8 mouse cellular contexts compared by ENCODE assay signal in the genomic region with DNA sequence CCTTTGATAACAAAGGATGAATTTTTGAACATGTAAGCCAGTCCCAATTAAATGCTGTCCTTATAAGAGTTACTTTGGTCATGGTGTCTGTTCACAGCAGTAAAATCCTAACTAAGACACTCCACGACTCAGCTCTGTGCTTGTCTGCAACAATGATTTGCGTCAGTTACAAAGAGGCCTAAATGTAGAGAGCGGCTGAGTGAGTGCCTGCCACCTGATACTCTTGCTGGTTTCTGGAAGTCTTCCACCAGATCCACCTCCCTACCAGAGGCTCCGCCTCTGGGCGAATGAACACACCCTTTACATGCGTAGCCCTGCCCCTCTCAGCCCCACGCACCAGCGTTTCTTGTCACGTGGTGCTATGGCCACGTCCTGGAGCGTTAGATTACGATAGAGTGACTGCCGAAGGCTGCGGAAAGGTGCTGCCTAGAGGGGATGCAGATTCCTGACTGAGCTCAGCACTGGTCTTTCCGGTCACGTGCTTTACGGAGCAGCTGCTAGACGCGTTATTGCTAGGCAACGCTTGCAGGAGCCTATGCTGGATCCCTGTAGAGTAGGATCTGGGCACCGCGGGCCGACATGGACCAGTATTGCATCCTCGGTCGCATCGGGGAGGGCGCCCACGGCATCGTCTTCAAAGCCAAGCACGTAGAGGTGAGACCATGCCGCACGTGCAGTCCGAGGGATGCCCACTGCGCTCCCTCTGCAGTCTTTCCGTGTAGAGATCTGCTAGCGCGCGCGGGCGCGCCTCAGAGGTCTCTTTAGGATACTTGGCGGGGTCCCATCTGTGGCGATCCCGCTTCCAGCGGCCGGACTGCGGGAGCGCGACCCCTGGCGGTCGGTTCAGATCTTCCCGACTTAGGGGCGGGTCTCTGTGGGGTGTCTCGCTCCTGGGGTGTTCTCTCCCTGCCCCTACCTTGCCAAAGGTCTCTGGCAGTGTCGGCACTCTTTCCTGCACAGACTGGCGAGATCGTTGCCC. TPM values are rescaled to one million over a fixed set of nuclear protein-coding genes. Genes with fewer than 3 reads are reported as not detected.
DNase-seq lines count a peak whose midpoint lies in the region; ATAC-seq and TF ChIP-seq lines count a peak whose summit lies in the region.

A gene (plus strand): TSS at position 298 of the 979 bp plus-strand sequence.

- in situ Hi-C loops in Patski (cut with MboI; ENCODE audit: low pct_unique_long_range_greater_than_20kb), result loop anchor here (5.0 kb wide), 1 partner anchor 115 kb away; no protein-coding TSS in a partner anchor

- WGBS in hindbrain, embryonic 13.5 days, result under 1% methylated on average over 57 of the region's 57 CpGs

- peak within 1 kb of the TSS; percentile 77 for H3K4me2 ChIP-seq in hindbrain, embryonic 13.5 days

- H3K4me1 ChIP-seq in hindbrain, embryonic 13.5 days (replicated peaks), result peaks cover 15% of the 10 kb centered on the region

- CTCF ChIA-PET in Patski (lab: Charles Lee), result interaction anchor here (0.6 to 12.9 kb wide), 15 partner anchors 8 to 116 kb away, joined by 3 to 177 read pairs (median 3); a partner anchor contains a TSS

- H3K27me3 ChIP-seq in Patski, result no peaks in the 10 kb centered on the region
- no peaks in the 10 kb centered on the region for H3K27me3 ChIP-seq in hindbrain, embryonic 13.5 days

- DNase-seq in Patski (ENCODE audit: low read depth, low spot score), result peak; percentile 93
- peak; percentile 89 to 91 for DNase-seq in cerebellum, postnatal 14 days
- DNase-seq in frontal cortex, postnatal 14 days (ENCODE audit: low spot score in 2 of 2), result peak; percentile 89 to 96
- DNase-seq in layer of hippocampus, postnatal 25 days (ENCODE audit: extremely low spot score in 1 of 2, low spot score in 1 of 2), result peak; percentile 76 to 84
- peak; percentile 95 for DNase-seq in lung, postnatal 25 days (ENCODE audit: low spot score)
- peak; percentile 95 for DNase-seq in retina, embryonic 14.5 days (ENCODE audit: low spot score)
- DNase-seq in thymus, postnatal 4 days, result peak; percentile 88

- H3K9ac ChIP-seq in hindbrain, embryonic 13.5 days, result peak within 1 kb of the TSS; percentile 80

- peak within 1 kb of the TSS; percentile 88 for H3K27ac ChIP-seq in hindbrain, embryonic 13.5 days

- peak within 1 kb of the TSS; percentile 58 for H3K4me3 ChIP-seq in hindbrain, embryonic 13.5 days

- H3K36me3 ChIP-seq in hindbrain, embryonic 13.5 days, result no peaks in the 10 kb centered on the region; the same call in 1 of the 2 replicates

- POLR2A ChIA-PET in Patski (lab: Charles Lee), result interaction anchor here (1.0 to 1.6 kb wide), 2 partner anchors 63 to 68 kb away, joined by 3 to 7 read pairs; no protein-coding TSS in a partner anchor

- no peak for TF ChIP-seq CTCF in Patski (IDR thresholded peaks at IDR 0.05)

- ATAC-seq in Patski, result peak; percentile 98
- ATAC-seq in hindbrain, embryonic 13.5 days (ENCODE audit: low FRiP score), result peak; percentile 99

- H3K9me3 ChIP-seq in hindbrain, embryonic 13.5 days, result no peaks in the 10 kb centered on the region

RNA-seq across cellular contexts. Expression of the gene that starts here (rescaled TPM):
- polyA plus RNA-seq in Patski (2021), result 31.8 TPM
- polyA plus RNA-seq in hindbrain, embryonic 13.5 days (2015; fragmentation: Nextera tagmentation; extraction: Ambion mirVana), result 16.6 and 18.1 TPM in 2 replicates
- 10 to 100 TPM; 10.2 to 10.5 TPM for total RNA-seq in layer of hippocampus, postnatal 25 days (2021)

Comparison
In these comparisons a context has a peak if more than half of its experiments do, and no peak if none do; other contexts are left out.
1. Peak in every context shown above with its lines: DNase-seq, ATAC-seq, H3K4me3 ChIP-seq and H3K27ac ChIP-seq.